Mouse (Mus musculus) urinary bladder, postnatal 36 days (tissue): ENCODE results near the gene Pknox2.
A peak's percentile ranks its signal among the peaks of the same experiment; 100 is the strongest.

Source experiments
- DNase-seq, 2 experiments: peaks; one replicate each; pipeline ENCODE4 v3.0.0; 2022; ENCODE audit warnings: low spot score in 2 of 2, mixed read lengths in 1 of 2

Pknox2 gene

DNA sequence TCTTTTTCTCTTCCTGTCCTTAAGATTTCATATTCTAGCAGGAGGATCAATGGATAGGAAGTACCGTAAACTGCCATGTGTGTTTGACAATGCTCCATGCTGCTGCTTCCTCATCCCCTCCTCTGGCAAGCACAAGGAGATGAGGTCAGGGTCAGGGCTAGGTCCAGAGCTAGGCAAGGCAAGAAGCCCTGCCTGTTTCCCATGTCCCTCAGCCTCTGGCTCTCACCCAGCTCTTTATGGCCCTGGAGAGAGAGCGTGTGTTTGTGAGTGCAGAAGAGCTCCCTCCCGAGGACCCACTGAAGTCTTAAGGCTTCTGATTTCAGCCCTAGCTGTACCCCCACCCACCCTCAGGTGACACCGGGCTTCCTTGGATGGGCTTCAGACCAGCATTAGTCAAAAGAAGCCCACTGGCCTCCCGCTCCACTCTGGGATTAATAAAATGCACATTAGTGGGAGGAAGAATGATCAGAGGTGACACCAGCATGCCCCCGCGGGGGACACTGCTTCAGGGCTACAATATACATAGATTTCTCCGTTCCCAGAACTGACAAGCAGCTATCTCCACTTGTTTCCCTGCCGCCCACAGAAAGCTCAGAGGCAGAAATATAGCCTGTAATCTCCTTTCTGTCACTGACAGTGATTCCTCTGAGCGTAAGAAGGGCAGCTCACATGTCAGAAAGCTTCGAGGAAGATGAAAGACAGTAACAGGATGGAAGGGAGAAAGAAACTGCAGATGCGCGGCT, 156.4 kb downstream of the Pknox2 start:
- no peak for DNase-seq

DNA sequence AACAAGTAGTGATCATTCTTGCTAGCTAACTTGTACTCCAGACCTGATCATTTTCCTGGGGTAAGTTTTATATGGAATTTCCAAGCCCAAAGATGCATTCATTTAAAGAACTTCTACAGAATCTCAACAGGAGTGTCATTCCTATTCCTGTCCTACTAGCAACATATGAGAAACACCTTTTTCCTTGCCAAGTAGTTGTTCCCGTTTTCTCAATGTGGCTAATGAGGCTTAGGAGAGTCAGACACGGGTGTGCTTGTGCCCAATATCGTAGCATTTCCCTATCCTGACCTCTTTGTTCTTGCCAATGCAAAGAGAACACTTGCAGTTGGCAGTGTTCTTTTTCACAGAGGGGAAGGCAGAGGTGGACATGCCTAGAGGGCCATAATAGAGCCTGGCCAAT, 157.2 kb downstream of the Pknox2 start:
- DNase-seq = no peak

DNA sequence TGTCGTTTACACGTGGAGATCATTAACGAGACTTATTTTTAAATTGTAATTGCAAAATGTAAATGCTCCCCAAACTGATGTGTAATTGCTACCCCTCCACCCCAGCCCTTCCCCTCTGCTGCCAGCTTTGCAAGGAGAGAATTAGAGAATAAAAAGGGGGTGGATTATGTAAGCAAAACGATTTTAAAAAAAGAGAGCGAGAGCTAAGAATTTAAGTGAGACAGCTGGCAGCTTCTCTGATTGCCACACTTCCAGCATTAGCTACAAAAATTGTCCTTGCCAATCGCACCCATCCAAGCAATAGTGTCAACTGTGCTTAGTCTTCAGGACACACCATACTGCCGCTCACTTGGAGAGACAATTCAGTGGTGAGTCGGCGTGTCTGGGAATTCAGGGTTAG, 162.0 kb downstream of the Pknox2 start:
- no peak for DNase-seq

DNA sequence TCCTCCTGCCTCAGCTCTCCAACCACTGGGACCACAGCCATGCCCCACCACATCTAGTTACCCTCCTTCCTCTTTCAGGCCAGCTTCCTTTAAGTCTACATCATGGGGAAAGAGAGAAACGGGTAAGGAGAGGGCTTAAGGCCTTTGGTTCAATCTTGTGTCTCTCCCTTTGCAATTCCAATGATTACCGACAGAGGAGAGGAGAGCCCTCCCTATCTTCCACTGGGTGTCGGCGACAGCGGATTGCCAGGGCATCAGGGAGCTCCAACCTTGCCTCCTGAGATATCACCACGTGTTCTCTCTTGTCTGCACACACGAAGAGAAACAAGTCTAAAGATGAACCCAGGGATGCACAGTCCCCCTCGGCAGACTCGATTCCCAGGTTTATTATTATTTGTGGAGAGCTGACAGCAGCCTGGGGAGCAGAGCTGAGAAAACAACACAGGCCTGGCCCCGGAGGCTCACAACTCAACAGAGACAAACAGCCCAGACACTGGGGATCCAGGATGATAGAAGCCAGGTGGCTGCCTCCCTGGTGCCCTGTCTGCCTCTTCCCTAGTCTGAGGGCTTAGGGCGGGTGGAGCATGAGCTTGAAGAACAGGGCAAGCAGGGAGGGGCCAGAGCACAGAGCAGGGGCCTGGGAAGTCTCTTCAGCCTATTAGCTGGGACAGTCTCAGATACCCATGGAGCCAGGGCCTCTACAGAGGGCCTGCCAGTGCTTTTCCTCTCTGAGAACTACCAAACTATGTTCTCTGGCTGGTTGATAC, 170.4 kb downstream of the Pknox2 start:
- DNase-seq = no peak

DNA sequence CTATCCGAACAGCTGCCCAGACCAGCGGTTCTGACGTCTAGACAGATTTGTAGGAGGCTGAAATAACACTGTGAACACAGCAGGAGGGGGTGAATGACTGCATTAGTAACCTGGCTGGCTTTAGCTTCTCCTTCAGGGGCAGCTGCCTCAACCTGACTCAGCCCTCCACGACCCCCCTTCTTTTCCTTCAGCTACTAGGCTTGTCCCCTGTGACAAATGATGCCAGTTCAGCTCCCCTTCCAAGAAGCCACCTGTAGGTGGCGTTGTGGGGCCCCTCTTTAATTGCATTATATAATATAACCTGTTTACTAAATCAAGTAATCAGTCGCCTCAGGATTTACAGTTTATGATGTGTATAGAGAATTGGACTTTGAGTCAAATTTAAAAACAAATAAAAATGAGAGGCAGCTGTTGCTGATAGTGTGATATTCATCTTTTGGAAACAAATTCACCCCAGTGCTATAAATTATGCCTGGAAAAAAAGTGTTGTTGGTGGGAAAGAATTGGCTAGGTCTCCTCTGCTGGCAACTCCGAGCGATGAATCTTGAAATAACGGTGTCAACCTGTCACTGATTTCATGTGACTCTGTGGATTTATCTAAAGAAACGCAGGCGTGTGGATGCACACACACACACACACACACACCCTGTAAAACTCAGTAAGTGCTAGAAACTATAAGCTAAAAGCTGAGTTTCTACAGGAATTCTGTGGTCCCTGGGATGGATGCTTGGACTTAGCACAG, 173.6 kb downstream of the Pknox2 start:
- no peak for DNase-seq

DNA sequence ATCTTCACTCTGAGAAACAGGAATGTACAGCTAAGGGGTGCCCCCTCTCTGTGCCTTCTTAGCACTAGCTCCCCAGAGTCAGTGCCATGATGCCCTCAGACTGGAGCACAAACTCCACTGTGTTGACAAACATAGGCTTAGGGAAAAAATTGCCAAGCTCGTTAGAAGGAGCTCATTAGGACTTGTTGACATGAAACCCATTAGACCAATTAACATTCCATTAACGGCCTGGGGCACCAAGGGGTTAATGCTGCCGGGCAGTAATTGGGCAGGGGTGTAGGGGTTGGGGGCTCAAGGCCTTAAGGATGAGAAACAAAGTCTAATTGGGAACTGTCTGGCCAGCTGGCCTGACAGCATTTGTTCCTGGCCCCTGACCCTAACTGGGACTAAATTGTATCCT, 175.1 kb downstream of the Pknox2 start:
- DNase-seq = no peak

DNA sequence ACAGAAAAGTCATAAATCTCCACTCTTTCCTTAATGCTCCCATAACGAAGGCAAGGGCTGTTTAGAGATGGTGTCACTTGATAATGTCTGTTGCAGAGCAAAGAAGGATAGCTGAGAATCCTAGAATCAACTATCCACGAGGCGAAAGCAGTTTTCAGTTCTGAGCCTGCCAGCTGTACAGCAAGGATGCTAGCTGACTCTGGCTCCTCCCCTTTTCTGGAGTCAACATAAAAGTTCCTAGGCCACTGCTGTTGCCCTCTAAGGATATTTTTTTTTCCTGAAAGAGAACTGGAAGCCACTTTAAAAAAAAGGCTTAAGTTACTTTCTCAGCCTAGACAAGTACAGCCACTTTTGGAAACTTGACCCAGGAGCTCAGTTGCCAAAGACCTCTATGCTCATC, 176.1 kb downstream of the Pknox2 start:
- no peak for DNase-seq

DNA sequence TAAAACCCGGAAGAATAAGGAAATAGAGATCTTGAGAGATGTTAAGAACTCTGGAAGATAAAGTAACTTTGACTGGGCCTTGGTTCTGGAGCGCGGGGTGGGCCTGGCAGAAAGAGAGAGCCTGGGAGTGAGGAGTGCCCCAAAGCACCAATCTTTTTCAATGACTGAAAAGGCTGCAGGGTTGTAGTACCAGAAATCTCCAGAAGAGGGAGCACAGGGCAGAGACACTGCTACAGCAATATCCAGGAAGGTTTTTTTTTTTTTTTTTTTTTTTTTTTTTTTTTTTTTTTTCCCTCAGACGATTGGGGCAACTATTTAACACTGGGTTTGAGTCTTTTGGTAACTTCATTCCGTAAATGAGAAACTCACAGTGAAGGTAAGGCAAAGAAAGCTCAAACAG, 176.6 kb downstream of the Pknox2 start:
- peak; percentile 69 to 83 for DNase-seq

DNA sequence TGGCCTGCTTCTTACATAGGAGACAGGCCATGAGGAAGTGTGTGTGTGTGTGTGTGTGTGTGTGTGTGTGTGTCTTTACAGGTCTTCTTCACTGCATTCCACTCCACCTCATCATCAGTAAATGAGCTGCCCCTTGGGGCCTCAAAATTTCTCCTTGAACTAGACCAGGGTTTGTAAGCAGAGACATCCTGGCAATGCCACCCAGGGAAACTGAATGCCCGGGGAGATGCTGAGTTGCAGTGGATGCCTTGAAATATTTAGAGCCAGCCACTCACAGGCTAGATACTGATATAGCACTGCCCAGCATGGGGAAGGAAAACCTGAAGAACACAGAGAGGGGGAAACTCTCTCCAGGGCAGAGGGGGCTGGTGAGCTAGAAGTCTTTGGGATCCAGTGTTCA, 178.1 kb downstream of the Pknox2 start:
- DNase-seq = no peak

DNA sequence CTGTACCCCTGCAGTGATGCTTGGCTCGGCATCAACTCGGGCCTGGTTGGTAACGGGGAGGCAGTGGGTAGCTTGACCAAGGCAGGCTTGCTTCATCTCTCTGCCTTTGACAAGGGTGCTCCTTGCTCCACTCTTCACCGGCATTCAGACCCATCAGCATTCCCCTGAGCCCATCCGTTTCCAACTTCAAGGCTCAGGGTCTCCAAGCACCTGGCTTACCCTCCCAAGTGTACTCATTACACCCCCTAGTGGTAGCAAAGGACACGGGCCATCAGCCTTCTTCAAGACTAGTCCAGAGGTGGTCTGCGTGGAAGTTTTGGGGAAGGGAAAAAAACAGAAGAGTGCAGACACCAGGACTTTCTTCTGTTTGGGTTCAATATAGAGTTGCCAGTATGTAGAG, 178.5 kb downstream of the Pknox2 start:
- peak in 1 of 2 experiments; percentile 23 for DNase-seq

DNA sequence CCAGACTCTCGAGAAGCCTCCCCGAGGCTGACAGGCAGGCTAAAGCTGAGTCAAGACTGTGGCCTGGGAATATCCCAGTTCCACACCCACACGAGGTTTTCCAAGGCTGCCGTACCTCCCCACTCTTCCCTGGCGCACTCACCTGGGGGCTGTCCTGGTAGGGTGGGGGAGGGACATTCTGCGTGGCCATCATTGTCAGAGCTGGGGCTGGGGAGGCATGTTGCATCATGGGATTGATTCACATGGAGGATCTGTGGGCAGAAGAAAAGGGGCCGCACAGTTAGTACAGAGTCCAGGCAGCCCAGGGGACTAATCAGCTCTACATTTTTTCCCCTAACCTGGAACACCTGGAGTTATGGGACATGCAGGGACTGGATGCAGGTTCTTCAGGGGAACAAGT, 179.0 kb downstream of the Pknox2 start:
- DNase-seq = no peak

DNA sequence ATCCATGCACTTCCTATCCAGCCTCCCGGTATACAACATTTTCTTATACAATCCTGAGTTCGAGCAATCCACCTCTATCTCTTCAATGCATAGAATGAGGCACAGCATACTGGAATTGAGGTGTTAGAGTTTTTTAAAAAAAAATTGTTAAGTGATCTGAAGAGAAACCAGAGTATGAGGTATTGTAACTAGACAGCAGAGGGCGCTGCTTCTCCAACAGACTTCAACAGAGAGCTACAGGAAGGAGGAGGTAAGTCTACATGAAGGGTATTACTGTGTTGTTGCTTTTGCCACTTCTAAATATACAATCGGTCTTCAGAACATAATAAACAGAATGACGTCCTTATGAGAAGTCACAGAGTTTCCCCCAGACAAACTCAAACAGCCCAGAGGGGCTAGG, 181.5 kb downstream of the Pknox2 start:
- DNase-seq = no peak

DNA sequence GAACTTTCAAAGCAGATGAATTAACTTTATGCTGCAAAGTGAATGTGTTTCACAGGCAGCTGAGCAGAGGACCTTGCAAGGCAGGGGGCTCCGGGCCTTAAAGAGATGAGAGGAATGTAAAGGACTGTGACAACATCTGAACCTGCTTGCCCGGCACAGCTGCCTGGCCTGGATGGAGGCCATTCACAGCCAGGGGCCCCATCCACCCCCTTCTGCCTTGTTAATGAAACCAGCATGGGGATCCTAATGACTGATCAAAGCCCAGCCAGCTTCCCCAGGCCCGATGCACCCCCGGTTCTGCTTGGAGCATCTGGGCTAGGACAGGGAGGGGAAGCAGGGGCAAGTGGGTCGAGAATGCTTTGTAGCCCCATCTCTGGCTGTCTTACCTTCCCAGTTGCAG, 183.0 kb downstream of the Pknox2 start:
- no peak for DNase-seq

DNA sequence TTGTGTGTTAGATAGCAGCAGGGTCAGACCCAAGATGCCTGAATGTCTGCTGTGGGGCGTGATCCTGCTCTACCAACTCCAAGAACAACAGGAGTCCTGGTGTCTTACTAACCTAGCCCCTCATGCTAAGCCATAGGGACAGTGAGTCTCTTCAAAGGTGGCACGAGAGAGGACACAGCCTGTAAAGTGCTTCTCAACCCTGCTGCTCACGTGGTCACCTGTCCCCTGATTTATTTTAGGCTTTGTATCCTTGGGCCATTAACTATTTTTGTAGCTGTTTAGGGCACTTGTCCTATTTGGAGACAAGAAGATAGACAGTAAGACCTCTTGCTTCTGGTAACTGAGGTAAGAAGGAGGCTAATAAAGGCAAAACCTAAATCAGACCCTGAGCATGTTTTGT, 183.7 kb downstream of the Pknox2 start:
- no peak for DNase-seq

DNA sequence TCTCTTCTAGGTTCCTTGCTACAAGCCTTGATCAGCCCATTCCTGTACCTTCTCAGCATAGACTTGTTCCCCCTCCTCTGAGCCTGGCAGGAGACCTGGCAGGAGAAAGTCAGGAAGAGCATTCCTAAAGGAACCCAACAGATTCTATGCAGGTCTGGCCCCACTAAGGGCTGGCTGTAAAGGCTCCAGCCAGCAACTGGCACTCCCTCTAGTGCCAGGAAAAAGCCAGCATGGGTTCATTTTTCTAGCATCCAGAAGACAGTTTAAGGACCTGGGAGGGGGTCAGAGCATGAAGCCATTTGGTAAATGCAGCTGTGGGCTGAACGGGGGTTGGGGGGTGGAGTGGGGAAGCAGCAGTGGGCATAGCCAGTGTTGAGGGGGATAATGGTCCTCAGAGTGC, 185.3 kb downstream of the Pknox2 start:
- no peak for DNase-seq

DNA sequence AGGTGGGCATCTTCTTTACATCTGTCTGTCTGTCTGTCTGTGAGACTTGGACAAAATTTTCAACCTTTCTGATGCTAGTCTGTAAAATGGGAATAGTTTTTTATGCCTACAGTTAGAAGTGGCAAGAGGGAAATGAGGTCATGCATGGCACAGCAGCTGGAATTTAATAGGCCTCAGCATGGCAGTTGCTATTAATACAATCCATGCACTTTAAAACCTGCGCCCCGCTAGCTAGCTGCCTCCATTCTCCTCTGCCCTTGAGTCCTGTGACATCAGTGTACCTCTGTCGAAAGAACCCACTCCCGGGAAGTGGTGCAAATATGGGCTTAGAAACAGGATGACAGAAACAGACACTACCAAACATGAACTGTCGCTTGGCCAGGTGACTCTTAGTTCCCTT, 186.1 kb downstream of the Pknox2 start:
- no peak for DNase-seq

DNA sequence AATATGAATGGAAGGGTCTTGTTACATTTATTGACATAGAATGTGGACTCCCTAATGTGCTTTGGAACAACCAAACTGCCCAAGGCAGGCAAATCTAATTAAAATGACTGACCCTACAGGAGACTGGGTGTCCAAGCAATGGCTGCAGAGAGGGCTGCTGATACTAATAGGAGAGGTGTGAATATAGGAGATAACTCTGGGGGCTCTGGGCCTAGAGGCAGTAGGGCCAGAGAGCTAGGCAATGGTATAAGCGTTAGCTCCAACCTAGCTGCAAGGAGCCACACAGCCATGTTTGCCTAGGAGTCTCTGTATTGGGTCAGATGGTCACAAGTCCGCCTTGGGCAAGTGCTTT, 196.1 kb downstream of the Pknox2 start:
- no peak for DNase-seq

DNA sequence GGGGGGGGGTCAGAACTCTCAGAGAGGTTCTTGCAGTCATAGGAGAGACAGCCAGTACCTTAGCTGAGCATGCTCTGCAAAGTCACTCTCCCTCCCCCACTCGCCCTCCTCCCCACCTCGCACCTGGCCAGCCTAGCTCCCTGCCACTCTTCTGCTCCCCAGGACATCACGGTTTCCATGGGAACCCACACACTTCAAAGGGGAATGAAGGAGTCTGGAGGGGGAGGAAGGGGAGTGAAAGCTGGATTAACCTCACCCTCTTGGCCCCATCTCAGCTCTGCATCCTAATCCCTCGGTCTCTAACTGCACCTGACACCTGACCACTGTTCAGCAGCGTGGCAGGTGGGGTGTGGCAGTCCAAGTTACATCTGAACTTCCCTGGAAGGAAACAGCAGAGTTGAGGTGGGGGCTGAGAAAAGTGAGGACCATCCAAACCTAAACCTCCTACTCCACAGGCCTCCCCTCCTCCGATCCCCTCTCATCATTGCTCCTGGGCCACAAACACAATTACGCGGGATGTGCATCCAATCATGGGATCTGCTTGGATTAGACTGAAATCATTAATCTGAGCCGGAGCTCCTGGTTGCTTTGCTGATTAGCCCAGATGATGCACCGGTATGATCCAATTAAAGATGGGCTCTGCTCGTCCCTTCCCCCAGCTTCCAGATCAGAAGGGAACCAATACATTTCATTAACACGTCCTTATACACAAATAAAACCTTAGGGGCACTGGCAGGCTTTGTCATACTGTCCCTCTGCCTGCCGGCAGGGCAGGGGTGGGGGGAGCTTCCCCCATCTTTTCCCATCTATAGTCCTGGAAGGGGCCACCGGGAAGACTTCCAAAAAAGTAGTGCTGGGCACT, 196.7 kb downstream of the Pknox2 start:
- no peak for DNase-seq

DNA sequence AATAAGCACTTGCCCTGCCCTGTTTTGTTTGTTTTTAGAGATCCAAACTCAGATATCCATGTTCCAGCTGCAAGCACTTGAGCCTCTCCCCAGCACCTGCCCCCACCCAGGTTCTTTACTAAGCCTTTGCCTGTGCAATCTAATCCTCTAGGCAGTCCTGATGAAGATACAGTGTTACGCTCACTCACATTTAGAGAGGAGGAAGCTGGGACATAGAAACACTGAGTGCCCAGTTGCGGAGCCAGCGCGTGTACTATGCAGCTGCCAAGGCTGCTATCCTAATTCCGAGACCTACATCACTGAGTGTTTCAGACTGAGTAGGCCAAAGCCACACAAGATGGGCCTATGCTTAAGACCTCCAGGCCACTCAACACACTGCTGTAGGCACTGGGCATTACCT, 199.0 kb downstream of the Pknox2 start:
- DNase-seq = no peak

DNA sequence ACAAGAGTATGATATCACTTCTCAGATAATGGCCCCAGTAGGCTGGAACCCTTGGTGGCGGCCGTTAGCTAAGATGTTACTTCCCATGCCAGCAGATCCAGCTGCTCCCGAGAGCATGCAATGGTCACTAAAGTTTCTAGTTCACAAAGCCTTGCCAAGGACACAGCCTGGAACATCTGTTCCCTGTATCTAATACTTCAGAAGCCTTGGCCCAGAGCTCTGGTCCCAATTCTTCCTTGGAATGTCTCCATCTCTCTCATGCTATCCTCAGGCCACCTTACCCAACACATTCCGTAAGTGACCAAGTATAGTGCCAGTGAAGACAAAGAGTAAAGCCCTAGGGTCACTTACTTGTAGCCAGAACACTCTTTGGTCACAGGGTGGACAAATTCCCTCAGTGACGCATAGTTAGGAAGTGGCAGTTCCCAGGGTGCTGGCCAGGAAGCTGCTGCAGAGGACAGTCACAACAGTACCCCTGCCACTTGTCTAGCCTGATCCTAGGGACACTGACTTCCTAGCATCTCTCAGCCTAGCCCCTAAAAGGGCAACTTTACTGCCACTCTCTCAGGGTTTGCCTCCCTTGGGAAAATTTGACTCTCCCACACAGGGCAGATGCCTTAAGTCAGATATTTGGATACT, 200.0 kb downstream of the Pknox2 start:
- peak in 1 of 2 experiments; percentile 44 for DNase-seq

DNA sequence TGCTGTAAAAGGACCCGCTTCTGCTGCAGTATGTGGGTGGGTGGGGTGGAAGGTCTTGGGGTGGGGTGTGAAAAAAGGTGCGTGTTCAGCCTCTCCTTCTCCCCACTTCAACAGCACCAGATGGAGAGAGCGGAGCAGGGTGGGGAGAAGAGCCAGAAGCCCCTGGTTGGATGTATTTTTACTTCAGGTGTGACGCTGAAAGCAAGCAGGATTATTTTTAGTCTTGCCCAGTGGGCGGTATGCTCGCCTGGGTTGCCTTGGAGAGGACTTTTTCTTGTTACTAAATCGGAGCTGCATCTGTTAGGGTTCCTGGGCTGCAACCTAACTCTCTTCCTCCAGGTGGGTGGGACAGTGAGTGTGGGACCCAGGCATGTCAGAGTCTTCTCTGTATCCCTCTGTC, 202.4 kb downstream of the Pknox2 start:
- DNase-seq = no peak
